Mouse (Mus musculus) CH12.LX (cell line): Measurements from ENCODE around the gene Ipo8.

Experiments used
- CHD1 ChIP-seq: IDR thresholded peaks from 2 replicates; pipeline ENCODE4 v1.6.1; 2012; ENCODE audit warnings: low read depth, low read length, improper control_type of control experiment, inconsistent platforms
- CTCF ChIP-seq, 2 experiments: IDR thresholded peaks in 1 of 2; conservative IDR thresholded peaks in 1 of 2; 2 replicates each; pipeline ENCODE4 v1.5.1; 2011 to 2012; ENCODE audit warnings: low read depth in 2 of 2, low read length in 2 of 2, improper control_type of control experiment in 1 of 2, inconsistent platforms in 1 of 2, mild to moderate bottlenecking in 1 of 2, moderate library complexity in 1 of 2
- ELF1 ChIP-seq: IDR thresholded peaks from 2 replicates; pipeline ENCODE4 v1.6.1; 2014; ENCODE audit warnings: low read depth, mild to moderate bottlenecking, inconsistent platforms, low read length, improper control_type of control experiment
- EP300 ChIP-seq: IDR thresholded peaks from 2 replicates; pipeline ENCODE4 v1.6.1; 2011; ENCODE audit warnings: low read length, improper control_type of control experiment
- ETS1 ChIP-seq: conservative IDR thresholded peaks from 2 replicates; pipeline ENCODE4 v1.6.1; 2012; ENCODE audit warnings: low read depth, mild to moderate bottlenecking, inconsistent platforms, low read length, improper control_type of control experiment, moderate library complexity
- HCFC1 ChIP-seq: IDR thresholded peaks from 2 replicates; pipeline ENCODE4 v1.6.1; 2012; ENCODE audit warnings: low read depth, mild to moderate bottlenecking, inconsistent platforms, low read length, improper control_type of control experiment
- JUND ChIP-seq: conservative IDR thresholded peaks from 2 replicates; pipeline ENCODE4 v1.6.1; 2011; ENCODE audit warnings: low read depth, low read length, improper control_type of control experiment
- MEF2A ChIP-seq: IDR thresholded peaks from 2 replicates; pipeline ENCODE4 v1.6.1; 2014; ENCODE audit warnings: low read depth, mild to moderate bottlenecking, inconsistent platforms, low read length, improper control_type of control experiment, borderline replicate concordance
- PAX5 ChIP-seq: IDR thresholded peaks from 2 replicates; pipeline ENCODE4 v1.6.1; 2012; ENCODE audit warnings: low read length, inconsistent platforms, mixed read lengths
- POLR2A ChIP-seq: IDR thresholded peaks from 2 replicates; pipeline ENCODE4 v1.6.1; 2011; ENCODE audit warnings: low read depth, mild to moderate bottlenecking, improper control_type of control experiment, low read length
- POLR2AphosphoS2 ChIP-seq: IDR thresholded peaks from 2 replicates; pipeline ENCODE4 v1.6.1; 2011; ENCODE audit warnings: low read depth, low read length, improper control_type of control experiment
- RCOR1 ChIP-seq: conservative IDR thresholded peaks from 2 replicates; pipeline ENCODE4 v1.6.1; 2012; ENCODE audit warnings: low read depth, mild to moderate bottlenecking, inconsistent platforms, low read length, improper control_type of control experiment
- TCF12 ChIP-seq: IDR thresholded peaks from 2 replicates; pipeline ENCODE4 v1.6.1; 2014; ENCODE audit warnings: low read depth, mild to moderate bottlenecking, inconsistent platforms, low read length, improper control_type of control experiment
- ZC3H11A ChIP-seq: IDR thresholded peaks from 2 replicates; pipeline ENCODE4 v1.6.1; 2012; ENCODE audit warnings: low read depth, mild to moderate bottlenecking, inconsistent platforms, low read length, improper control_type of control experiment

- TF ChIP-seq ZC3H11A (no peak), POLR2A (no peak), CTCF (conservative IDR thresholded peaks at IDR 0.05 in 1 of 2, IDR thresholded peaks at IDR 0.05 in 1 of 2; ENCODE audit: low read depth in 2 of 2, low read length in 2 of 2) (no peak), ELF1 (no peak), EP300 (no peak), JUND (no peak), POLR2AphosphoS2 (no peak), ETS1 (no peak), TCF12 (no peak), RCOR1 (no peak), HCFC1 (no peak), CHD1 (no peak), MEF2A (no peak), PAX5 (no peak)
Observed at GRCm38 (mm10) chr6:148732920-148733319, 98.3 kb downstream of the Ipo8 start.
